15 mouse cellular contexts compared by ENCODE assay signal in the genomic region with DNA sequence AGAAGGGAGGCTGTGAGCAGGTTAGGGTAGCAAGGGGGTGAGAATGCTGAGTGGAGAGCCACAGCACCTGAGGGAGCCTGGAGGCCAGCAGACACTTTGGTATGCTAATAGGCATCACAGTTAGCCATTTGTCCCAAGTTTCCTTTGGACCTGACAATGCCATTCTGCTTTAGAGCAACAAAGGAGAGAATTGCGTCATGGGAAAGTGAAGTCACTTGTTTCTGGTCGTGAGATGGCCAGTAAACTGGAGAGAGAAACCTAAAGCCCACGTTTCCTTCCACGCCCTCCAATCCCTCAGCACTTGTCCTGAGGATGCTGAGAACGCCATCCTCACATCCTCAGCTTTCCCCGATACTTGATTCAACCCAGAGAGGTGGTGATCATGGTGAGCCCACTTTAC.
"Had no signal": no experiment of that assay in that cellular context is flagged by ENCODE, and none has a peak within 500 bp of the region (broad histone marks: within the 10 kb centered on the region; RNA-seq: fewer than 3 reads in every experiment).

No protein-coding gene starts in this region.

- H3K4me3 ChIP-seq: neural tube, embryonic 15.5 days; stomach, embryonic 15.5 days had no signal

- H3K9ac ChIP-seq: neural tube, embryonic 15.5 days; stomach, embryonic 15.5 days had no signal

- DNase-seq: retina, postnatal 1 day; right cerebral cortex, adult 18-20 months; right cerebral cortex, postnatal 14 days; right cerebral cortex, postnatal 25 days; right cerebral cortex, postnatal 4 days; spleen, adult 18-20 months; thymus, adult 18-20 months; thymus, adult 2 months; thymus, postnatal 14 days; thymus, postnatal 25 days; thymus, postnatal 36 days; thymus, postnatal 4 days had no signal

- H3K27ac ChIP-seq: neural tube, embryonic 15.5 days; stomach, embryonic 15.5 days; stomach, postnatal 0 days had no signal

- H3K27me3 ChIP-seq: neural tube, embryonic 15.5 days; stomach, embryonic 15.5 days had no signal

- H3K9me3 ChIP-seq: neural tube, embryonic 15.5 days; stomach, embryonic 15.5 days had no signal

- H3K36me3 ChIP-seq: neural tube, embryonic 15.5 days; stomach, embryonic 15.5 days had no signal

- H3K4me2 ChIP-seq: neural tube, embryonic 15.5 days; stomach, embryonic 15.5 days had no signal

- H3K4me1 ChIP-seq: neural tube, embryonic 15.5 days; stomach, embryonic 15.5 days had no signal
